Mouse (Mus musculus) forebrain, embryonic 11.5 days (tissue): Measurements from ENCODE around the gene Gm14459. TPM values are rescaled to one million over a fixed set of nuclear protein-coding genes. Genes with fewer than 3 reads are reported as not detected.
"Not testable (repeated sequence)": the region's sequence is repeated elsewhere in the genome, so short reads cannot be mapped to it uniquely, and the experiment has no call there.

ENCODE experiments used
- ATAC-seq: fragments of 200-750 bp; cut with Nextera tagmentation; replicated peaks from 2 replicates; pipeline ENCODE4 v1.8.0; 2017; ENCODE audit warnings: moderate TSS enrichment; ENCODE audit not compliant: low FRiP score
- DNase-seq: peaks from one replicate; pipeline ENCODE4 v3.0.0-alpha.2; 2017; ENCODE audit warnings: low spot score
- H3K27ac ChIP-seq: fragments of 300-500 bp; sonication (generic); 2 replicates; pipeline ENCODE4 v1.5.1; 2014; ENCODE audit warnings: low read depth, low read length
- H3K27me3 ChIP-seq: fragments of 300-500 bp; sonication (generic); 2 replicates; pipeline ENCODE4 v1.6.1; 2014; ENCODE audit warnings: mild to moderate bottlenecking, low read length, mixed read lengths; ENCODE audit not compliant: control insufficient read depth, insufficient read depth
- H3K36me3 ChIP-seq: fragments of 300-500 bp; sonication (generic); 2 replicates; pipeline ENCODE4 v1.6.1; 2014; ENCODE audit warnings: mild to moderate bottlenecking, low read length, moderate library complexity, mixed read lengths; ENCODE audit not compliant: control insufficient read depth, insufficient read depth
- H3K4me1 ChIP-seq: fragments of 300-500 bp; sonication (generic); replicated peaks from 2 replicates; pipeline ENCODE4 v1.6.1; 2014; ENCODE audit warnings: low read length, mixed read lengths; ENCODE audit not compliant: control insufficient read depth, insufficient read depth
- H3K4me2 ChIP-seq: fragments of 300-500 bp; sonication (generic); 2 replicates; pipeline ENCODE4 v1.6.1; 2014; ENCODE audit warnings: low read depth, mild to moderate bottlenecking, low read length, moderate library complexity, mixed read lengths; ENCODE audit not compliant: severe bottlenecking
- H3K4me3 ChIP-seq: fragments of 300-500 bp; sonication (generic); 2 replicates; pipeline ENCODE4 v1.5.1; 2014; ENCODE audit warnings: low read depth, low read length
- H3K9ac ChIP-seq: fragments of 300-500 bp; sonication (generic); 2 replicates; pipeline ENCODE4 v1.6.1; 2014; ENCODE audit warnings: low read length
- H3K9me3 ChIP-seq: fragments of 300-500 bp; sonication (generic); 2 replicates; pipeline ENCODE4 v1.6.1; 2016; ENCODE audit warnings: low read length, mixed read lengths; ENCODE audit not compliant: control insufficient read depth
- WGBS: fragments of 180-500 bp; shearing (Covaris S2); extraction: QIAGEN DNeasy Blood & Tissue Kit; methylation state at CpG from one replicate; pipeline ENCODE4 v1.1.7; 2014; 5-methylcytosine and 5-hydroxymethylcytosine counted together
- polyA plus RNA-seq: library from polyadenylated mRNA; unstranded; fragments of >200 nt; fragmentation: Nextera tagmentation; extraction: Ambion mirVana; gene quantifications from 2 replicates; pipeline ENCODE4 v1.2.1, GENCODE M21; 2014

The Gm14459 gene
- polyA plus RNA-seq, result not detected in 2 replicates

GRCm38 (mm10) chrX:8524854-8525253, at the start of gene Gm14459:
Gene Gm14459, minus strand, starts transcription at chrX:8524954.
- Histone ChIP-seq H3K4me3 (no peak within 1 kb of the TSS), H3K9me3 (no peaks in the 10 kb centered on the region), H3K9ac (no peak within 1 kb of the TSS), H3K36me3 (no peaks in the 10 kb centered on the region), H3K27ac (no peak within 1 kb of the TSS), H3K4me1 (no peaks in the 10 kb centered on the region), H3K4me2 (no peak within 1 kb of the TSS), H3K27me3 (no peaks in the 10 kb centered on the region)
- no peak for DNase-seq
- ATAC-seq, result no peak
- 89% methylated on average over 2 of the region's 2 CpGs for WGBS

- 74% methylated on average over 4 of the region's 4 CpGs for WGBS
- not testable (repeated sequence) for ATAC-seq, H3K27me3 ChIP-seq, H3K9ac ChIP-seq, H3K4me3 ChIP-seq, DNase-seq, H3K36me3 ChIP-seq, H3K27ac ChIP-seq, H3K9me3 ChIP-seq, H3K4me1 ChIP-seq, H3K4me2 ChIP-seq
These were observed 23.4 kb upstream of the Gm14459 start, which contains the start of gene Ssxb6 for GRCm38 (mm10) chrX:8548155-8548554. Gene Ssxb6, minus strand, starts transcription at chrX:8548255.

Other genes with a start within 250 kb of the Gm14459 start
- gene Ssxb10, start 197.5 kb downstream of the Gm14459 start, polyA plus RNA-seq, result not detected in 2 replicates
- gene Ssxb9, start 158.0 kb downstream of the Gm14459 start, polyA plus RNA-seq, result not detected in 2 replicates
- not detected in 2 replicates for gene Ssxb1, start 111.6 kb downstream of the Gm14459 start, polyA plus RNA-seq
- not detected in 2 replicates for gene Ssxb2, start 63.2 kb downstream of the Gm14459 start, polyA plus RNA-seq
- not detected in 2 replicates for gene Ssxb6, start 23.3 kb upstream of the Gm14459 start, polyA plus RNA-seq
- gene Ssxb3, start 66.9 kb upstream of the Gm14459 start, polyA plus RNA-seq, result not detected in 2 replicates
- gene Ssxb8, start 165.9 kb upstream of the Gm14459 start, polyA plus RNA-seq, result not detected in 2 replicates
- not detected in 2 replicates for gene Ssx9, start 223.5 kb upstream of the Gm14459 start, polyA plus RNA-seq